ENCODE assay signal across 8 mouse cellular contexts in genomic region chr2:37380189-37380588, GRCm38 (mm10). TPM values are rescaled to one million over a fixed set of nuclear protein-coding genes. Genes with fewer than 3 reads are reported as not detected.
DNase-seq lines count a peak whose midpoint lies in the region; ATAC-seq and TF ChIP-seq lines count a peak whose summit lies in the region.

No protein-coding gene starts in this region.

- no peak for TF ChIP-seq POLR2A in kidney, adult 2 months (IDR thresholded peaks at IDR 0.05; ENCODE audit: low read depth, low read length)

- TF ChIP-seq CTCF in kidney, adult 2 months (conservative IDR thresholded peaks at IDR 0.05; ENCODE audit: insufficient read depth, insufficient read length, low read depth, low read length), result peak; percentile 63

- H3K27ac ChIP-seq in kidney, adult 2 months (ENCODE audit: insufficient read depth, low read depth, low read length), result no peak overlapping the region
- no peak overlapping the region for H3K27ac ChIP-seq in liver, embryonic 12.5 days

- H3K36me3 ChIP-seq in kidney, adult 2 months (ENCODE audit: control insufficient read depth, insufficient read depth, low read length), result peaks cover 9% of the 10 kb centered on the region
- H3K36me3 ChIP-seq in liver, embryonic 12.5 days, result peaks cover 66% of the 10 kb centered on the region

- no peaks in the 10 kb centered on the region for H3K27me3 ChIP-seq in kidney, adult 2 months (replicated peaks; ENCODE audit: control insufficient read depth, insufficient read depth, low read length)
- no peaks in the 10 kb centered on the region for H3K27me3 ChIP-seq in liver, embryonic 12.5 days (replicated peaks)

- no peak overlapping the region for H3K9ac ChIP-seq in liver, embryonic 12.5 days

- peak; percentile 13 to 33 for DNase-seq in urinary bladder, postnatal 36 days (ENCODE audit: low spot score in 2 of 2)
- DNase-seq in urinary bladder, postnatal 10 days (ENCODE audit: low spot score), result no peak
- DNase-seq in adrenal gland, postnatal 4 days (ENCODE audit: low spot score in 2 of 2), result peak; percentile 9 to 17
- DNase-seq in kidney, adult 2 months, result peak; percentile 68
- peak; percentile 69 for DNase-seq in thymus, postnatal 25 days

- ATAC-seq in erythroid progenitor cell, adult 5-6 weeks (replicated peaks; ENCODE audit: low FRiP score, poor library complexity, severe bottlenecking), result peak; percentile 90
- ATAC-seq in liver, embryonic 12.5 days, result peak; percentile 54; the same call in 1 of the 2 replicates
- peak; percentile 78 for ATAC-seq in neutrophil, adult 5-6 weeks (ENCODE audit: extremely low read depth, insufficient number of reproducible peaks, low FRiP score, poor library complexity, severe bottlenecking)

- no peaks in the 10 kb centered on the region for H3K9me3 ChIP-seq in liver, embryonic 12.5 days (replicated peaks)

- no peak overlapping the region for H3K4me3 ChIP-seq in kidney, adult 2 months (ENCODE audit: insufficient read depth, low read depth, low read length)
- no peak overlapping the region for H3K4me3 ChIP-seq in liver, embryonic 12.5 days

- no peak overlapping the region for H3K4me2 ChIP-seq in liver, embryonic 12.5 days

- H3K4me1 ChIP-seq in kidney, adult 2 months (ENCODE audit: control insufficient read depth, insufficient read depth, low read length), result no peaks in the 10 kb centered on the region
- peaks cover 3% of the 10 kb centered on the region; the same call in 1 of the 2 replicates for H3K4me1 ChIP-seq in liver, embryonic 12.5 days

- 51% methylated on average over 2 of the region's 2 CpGs for WGBS in kidney, adult 2 months
- 54% methylated on average over 2 of the region's 2 CpGs for WGBS in liver, embryonic 12.5 days (ENCODE audit: insufficient replicate concordance)

RNA-seq across cellular contexts. Expression of gene Pdcl, which starts 21.1 kb away (rescaled TPM):
- 10 to 100 TPM; 51.6 to 58.8 TPM for total RNA-seq in adrenal gland, postnatal 4 days (2021)
- 18.4 and 24.3 TPM in 2 replicates for total RNA-seq in erythroid progenitor cell, adult 5-6 weeks (2015; ENCODE audit: low replicate concordance)
- total RNA-seq in erythroid progenitor cell, adult 5-6 weeks (2017; ENCODE audit: low replicate concordance), result 11.5 and 26.7 TPM in 2 replicates
- polyA plus RNA-seq in kidney, adult 2 months (2012; rRNA removed), result 9.2 and 12.3 TPM in 2 replicates
- 16.1 and 16.3 TPM in 2 replicates for polyA plus RNA-seq in liver, embryonic 12.5 days (2016; fragmentation: Nextera tagmentation; extraction: Ambion mirVana)
- 61.5 and 71.9 TPM in 2 replicates for total RNA-seq in neutrophil, adult 5-6 weeks (2017)

RNA-seq across cellular contexts. Expression of gene Rc3h2, which starts 42.5 kb away (rescaled TPM):
- 10 to 100 TPM; 49.3 to 51.6 TPM for total RNA-seq in adrenal gland, postnatal 4 days (2021)
- 37.8 and 40.7 TPM in 2 replicates for total RNA-seq in erythroid progenitor cell, adult 5-6 weeks (2015; ENCODE audit: low replicate concordance)
- 48.0 and 62.0 TPM in 2 replicates for total RNA-seq in erythroid progenitor cell, adult 5-6 weeks (2017; ENCODE audit: low replicate concordance)
- 6.4 and 7.0 TPM in 2 replicates for polyA plus RNA-seq in kidney, adult 2 months (2012; rRNA removed)
- 7.0 and 7.7 TPM in 2 replicates for polyA plus RNA-seq in liver, embryonic 12.5 days (2016; fragmentation: Nextera tagmentation; extraction: Ambion mirVana)
- total RNA-seq in neutrophil, adult 5-6 weeks (2017), result 99.3 and 110 TPM in 2 replicates

RNA-seq across cellular contexts. Expression of gene Olfr368, which starts 53.9 kb away (rescaled TPM):
- not detected for total RNA-seq in adrenal gland, postnatal 4 days (2021)
- total RNA-seq in erythroid progenitor cell, adult 5-6 weeks (2015; ENCODE audit: low replicate concordance), result not detected in 2 replicates
- total RNA-seq in erythroid progenitor cell, adult 5-6 weeks (2017; ENCODE audit: low replicate concordance), result not detected in 2 replicates
- polyA plus RNA-seq in kidney, adult 2 months (2012; rRNA removed), result not detected in 2 replicates
- not detected in 2 replicates for polyA plus RNA-seq in liver, embryonic 12.5 days (2016; fragmentation: Nextera tagmentation; extraction: Ambion mirVana)
- not detected in 2 replicates for total RNA-seq in neutrophil, adult 5-6 weeks (2017)
